Mouse (Mus musculus): Measurements from ENCODE around the gene Gm14851.
"Not testable (repeated sequence)": the region's sequence is repeated elsewhere in the genome, so short reads cannot be mapped to it uniquely, and the experiment has no call there.

The Gm14851 gene

DNA sequence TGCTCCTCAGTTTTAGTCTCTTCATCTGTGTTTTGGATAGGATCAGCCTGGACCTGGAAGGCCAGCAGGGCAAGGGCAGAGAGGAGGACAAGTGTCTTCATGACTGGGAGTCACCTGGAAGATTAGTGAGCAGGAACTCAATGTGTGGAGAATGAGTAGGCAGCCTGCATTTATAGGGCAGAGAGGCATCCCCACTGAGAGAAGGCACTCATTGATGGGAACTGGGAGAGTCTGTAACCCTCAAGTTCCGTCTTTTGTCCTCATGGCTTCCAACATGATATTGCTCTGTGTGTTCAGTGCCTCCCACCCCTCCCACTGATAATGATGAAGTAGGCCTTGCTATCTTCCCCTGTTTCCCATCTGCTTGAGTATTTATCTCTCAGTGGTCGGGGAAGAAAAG lies at the start of gene Gm14851:
Gene Gm14851 (minus strand): TSS at position 101 of the 400 bp plus-strand sequence.
- not testable (repeated sequence) for DNase-seq (ENCODE audit: extremely low spot score, low spot score)

DNA sequence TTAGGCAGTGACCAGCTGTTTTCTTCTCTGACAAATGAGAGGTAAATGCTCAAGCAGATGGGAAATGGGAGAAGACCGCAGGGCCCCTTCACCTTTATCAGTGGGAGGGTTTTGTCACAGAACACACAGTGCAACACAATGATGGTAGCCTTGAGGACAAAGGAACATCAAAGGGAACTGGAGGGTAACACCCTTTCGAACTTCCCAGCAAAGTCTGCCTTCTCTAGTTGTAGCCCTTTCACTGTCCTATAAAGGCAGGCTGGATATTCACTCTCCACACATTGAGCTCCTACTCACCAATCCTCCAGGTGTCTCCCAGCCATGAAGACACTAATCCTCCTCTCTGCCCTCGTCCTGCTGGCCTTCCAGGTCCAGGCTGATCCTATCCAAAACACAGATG lies 38.5 kb upstream of the Gm14851 start, which contains the start of gene Defa30:
Gene Defa30 (plus strand): TSS at position 301 of the 400 bp plus-strand sequence.
- DNase-seq (ENCODE audit: extremely low spot score, low spot score) = not testable (repeated sequence)

GRCm38 (mm10) chr8:21093106-21093505 lies 2.7 kb downstream of the Gm14851 start:
- no peak for DNase-seq (ENCODE audit: extremely low spot score, low spot score)

- not testable (repeated sequence) for DNase-seq (ENCODE audit: extremely low spot score, low spot score)
Observed at GRCm38 (mm10) chr8:21084142-21084541, 11.7 kb downstream of the Gm14851 start, which contains the start of gene Defa25. Defa25 (plus strand) TSS chr8:21084442.

- not testable (repeated sequence) for DNase-seq (ENCODE audit: extremely low spot score, low spot score)
Observed at GRCm38 (mm10) chr8:21064738-21065137, 31.1 kb downstream of the Gm14851 start, which contains the start of gene Defa35. Defa35 (plus strand) TSS chr8:21065038.

GRCm38 (mm10) chr8:21054747-21055146 lies 41.1 kb downstream of the Gm14851 start, which contains the start of gene Defa23:
Defa23 (plus strand) TSS chr8:21055047.
- DNase-seq (ENCODE audit: extremely low spot score, low spot score) = not testable (repeated sequence)

Data from neural tube, embryonic 10.5 days (tissue).